ENCODE assay signal across 8 mouse cellular contexts in the genomic region with DNA sequence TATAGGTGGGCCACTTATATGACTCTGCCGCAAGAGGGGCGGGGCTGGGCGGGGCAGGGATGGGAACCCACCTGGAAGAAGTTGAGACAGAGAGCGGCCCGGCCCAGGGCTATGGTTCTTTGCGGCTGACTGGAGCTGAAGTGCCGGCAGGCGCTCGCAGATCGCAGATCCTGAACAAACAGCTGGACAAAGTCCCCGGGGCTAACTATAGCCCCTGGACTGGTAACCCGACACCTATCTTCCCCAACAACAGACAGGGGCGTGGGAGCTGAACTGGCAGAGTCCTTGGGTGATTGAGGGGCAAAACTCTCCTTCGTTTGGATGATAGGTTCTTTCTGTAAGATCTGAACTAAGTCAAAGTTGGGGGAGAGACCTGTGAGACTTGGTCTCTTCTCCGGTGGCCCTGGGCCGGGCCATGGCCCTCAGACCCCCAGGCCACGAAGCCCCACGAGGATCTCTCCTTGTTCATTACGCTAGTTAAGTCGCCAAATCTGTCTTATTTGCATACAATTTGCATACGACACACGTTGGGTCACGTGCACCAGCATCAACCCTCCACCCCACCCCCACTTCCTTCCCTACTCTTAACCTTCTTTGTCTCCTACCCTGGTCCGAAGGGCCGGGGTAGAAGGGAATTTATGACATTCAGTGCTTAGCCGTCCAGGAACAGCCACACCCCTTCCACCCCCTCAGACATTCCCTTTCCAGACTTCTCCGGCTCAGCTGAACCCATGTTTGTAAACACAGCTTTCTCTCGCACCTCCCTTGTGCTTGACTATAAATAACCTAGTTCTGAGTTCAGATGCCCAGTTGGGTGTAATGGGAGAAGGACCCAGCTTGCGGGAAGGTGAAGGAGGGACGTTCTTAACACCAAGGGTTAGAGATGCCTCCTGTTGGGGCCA. TPM values are rescaled to one million over a fixed set of nuclear protein-coding genes. Genes with fewer than 3 reads are reported as not detected.
DNase-seq lines count a peak whose midpoint lies in the region; ATAC-seq and TF ChIP-seq lines count a peak whose summit lies in the region.

No protein-coding gene starts in this region.

- intact Hi-C loops in heart, postnatal 25 days (cut with DNase I) = no loop called here

- H3K4me1 ChIP-seq in lung, embryonic 15.5 days = peaks cover 17% of the 10 kb centered on the region
- H3K4me1 ChIP-seq in olfactory bulb, adult 2 months (ENCODE audit: control insufficient read depth, insufficient read depth, low read length) = peaks cover 14% of the 10 kb centered on the region

- H3K9me3 ChIP-seq in lung, embryonic 15.5 days = no peaks in the 10 kb centered on the region

- no peaks in the 10 kb centered on the region for H3K27me3 ChIP-seq in lung, embryonic 15.5 days

- no peak for TF ChIP-seq POLR2A in olfactory bulb, adult 2 months (IDR thresholded peaks at IDR 0.05; ENCODE audit: insufficient read depth, low read depth, low read length)

- no peaks in the 10 kb centered on the region for H3K36me3 ChIP-seq in lung, embryonic 15.5 days

- H3K27ac ChIP-seq in lung, embryonic 15.5 days = no peak overlapping the region
- H3K27ac ChIP-seq in olfactory bulb, adult 2 months (ENCODE audit: insufficient read depth, low read depth, low read length) = no peak overlapping the region

- H3K4me2 ChIP-seq in lung, embryonic 15.5 days = peak overlapping the region; percentile 56

- ATAC-seq in lung, embryonic 15.5 days (ENCODE audit: borderline replicate concordance, extremely low read depth, low FRiP score, low TSS enrichment) = peak; percentile 80

- H3K9ac ChIP-seq in lung, embryonic 15.5 days = 0 out of 2 replicates have a peak overlapping the region, but pooled peaks have one; percentile 11

- WGBS in lung, embryonic 15.5 days = 4% methylated on average over 30 of the region's 30 CpGs
- WGBS in olfactory bulb, adult 2 months = 11% methylated on average over 30 of the region's 30 CpGs

- TF ChIP-seq CTCF in olfactory bulb, adult 2 months (IDR thresholded peaks at IDR 0.05; ENCODE audit: insufficient read depth, low read depth, low read length) = no peak

- peak; percentile 95 for DNase-seq in heart, adult 11 months
- no peak for DNase-seq in heart, postnatal 25 days (ENCODE audit: low spot score)
- peak; percentile 56 to 67 for DNase-seq in heart, adult 18-20 months
- DNase-seq in kidney, adult 11 months = peak; percentile 24
- DNase-seq in cerebellum, adult 9-10 months = no peak
- no peak for DNase-seq in right cerebral cortex, postnatal 4 days

- H3K4me3 ChIP-seq in lung, embryonic 15.5 days = peak overlapping the region; percentile 28
- H3K4me3 ChIP-seq in olfactory bulb, adult 2 months (ENCODE audit: insufficient read depth, low read depth, low read length) = peak overlapping the region; percentile 20

RNA-seq across cellular contexts. Expression of gene Art1, which starts 1.5 kb away (rescaled TPM):
- total RNA-seq in heart, postnatal 25 days (2021) = 100 to 1,000 TPM; 203 to 252 TPM
- 100 to 1,000 TPM; 268 to 300 TPM for total RNA-seq in heart, adult 18-20 months (2021)
- polyA plus RNA-seq in lung, embryonic 15.5 days (2015; fragmentation: Nextera tagmentation; extraction: Ambion mirVana) = 0.50 and 0.87 TPM in 2 replicates
- polyA plus RNA-seq in olfactory bulb, adult 2 months (2012; ENCODE audit: insufficient read depth, insufficient read length, low replicate concordance, missing spikeins) = not detected in 2 replicates

RNA-seq across cellular contexts. Expression of gene Art5, which starts 9.3 kb away (rescaled TPM):
- 10 to 100 TPM; 10.5 to 14.3 TPM for total RNA-seq in heart, postnatal 25 days (2021)
- total RNA-seq in heart, adult 18-20 months (2021) = 10 to 100 TPM; 15.2 to 22.8 TPM
- polyA plus RNA-seq in lung, embryonic 15.5 days (2015; fragmentation: Nextera tagmentation; extraction: Ambion mirVana) = 1.4 and 1.5 TPM in 2 replicates
- not detected in 2 replicates for polyA plus RNA-seq in olfactory bulb, adult 2 months (2012; ENCODE audit: insufficient read depth, insufficient read length, low replicate concordance, missing spikeins)

RNA-seq across cellular contexts. Expression of gene Chrna10, which starts 16.6 kb away (rescaled TPM):
- total RNA-seq in heart, postnatal 25 days (2021) = not detected
- not detected for total RNA-seq in heart, adult 18-20 months (2021)
- polyA plus RNA-seq in lung, embryonic 15.5 days (2015; fragmentation: Nextera tagmentation; extraction: Ambion mirVana) = 0.16 TPM in 1 of 2 replicates, not detected in the other
- polyA plus RNA-seq in olfactory bulb, adult 2 months (2012; ENCODE audit: insufficient read depth, insufficient read length, low replicate concordance, missing spikeins) = not detected in 2 replicates

RNA-seq across cellular contexts. Expression of gene Trpc2, which starts 17.1 kb away (rescaled TPM):
- total RNA-seq in heart, postnatal 25 days (2021) = under 1 TPM; 0.11 to 0.47 TPM
- total RNA-seq in heart, adult 18-20 months (2021) = under 1 TPM; 0.15 to 0.90 TPM
- polyA plus RNA-seq in lung, embryonic 15.5 days (2015; fragmentation: Nextera tagmentation; extraction: Ambion mirVana) = not detected in 2 replicates
- not detected in 2 replicates for polyA plus RNA-seq in olfactory bulb, adult 2 months (2012; ENCODE audit: insufficient read depth, insufficient read length, low replicate concordance, missing spikeins)

RNA-seq across cellular contexts. Expression of gene Xntrpc, which starts 34.5 kb away (rescaled TPM):
- under 1 TPM; 0.91 to 0.92 TPM for total RNA-seq in heart, postnatal 25 days (2021)
- under 1 TPM; 0.44 to 0.74 TPM for total RNA-seq in heart, adult 18-20 months (2021)
- polyA plus RNA-seq in lung, embryonic 15.5 days (2015; fragmentation: Nextera tagmentation; extraction: Ambion mirVana) = 0.89 and 1.2 TPM in 2 replicates
- not detected in 2 replicates for polyA plus RNA-seq in olfactory bulb, adult 2 months (2012; ENCODE audit: insufficient read depth, insufficient read length, low replicate concordance, missing spikeins)

Comparison
In these comparisons a context has a peak if more than half of its experiments do, and no peak if none do; other contexts are left out.
1. DNase-seq: peak in heart, adult 11 months (single experiment), heart, adult 18-20 months (2 of 2) and kidney, adult 11 months (single experiment); none in heart, postnatal 25 days (single experiment), cerebellum, adult 9-10 months (single experiment) and right cerebral cortex, postnatal 4 days (single experiment).